Mouse (Mus musculus): ENCODE results near the gene Krt78. TPM values are rescaled to one million over a fixed set of nuclear protein-coding genes. Genes with fewer than 3 reads are reported as not detected.

Gene Krt78
- polyA plus RNA-seq, 1 experiment from 2014 or later, result 0.10 TPM

- H3K27ac ChIP-seq (ENCODE audit: low read length), result peak overlapping the region; percentile 88
- peak overlapping the region; percentile 49; the same call in 1 of the 2 replicates for H3K9ac ChIP-seq (ENCODE audit: low read length)
- no peak overlapping the region for H3K4me3 ChIP-seq (ENCODE audit: low read length)
- 51% methylated on average over 5 of the region's 5 CpGs for WGBS
- H3K4me1 ChIP-seq (replicated peaks; ENCODE audit: control insufficient read depth, insufficient read depth, low read length), result peaks cover 36% of the 10 kb centered on the region
- no peaks in the 10 kb centered on the region for H3K9me3 ChIP-seq (ENCODE audit: control insufficient read depth, low read length)
- no peaks in the 10 kb centered on the region; the same call in 1 of the 2 replicates for H3K27me3 ChIP-seq (ENCODE audit: control insufficient read depth, insufficient read depth, low read depth, low read length)
- no peak overlapping the region for H3K4me2 ChIP-seq (ENCODE audit: low read depth, low read length)
- H3K36me3 ChIP-seq (ENCODE audit: control insufficient read depth, insufficient read depth, low read length), result no peaks in the 10 kb centered on the region
- ATAC-seq (ENCODE audit: low read depth), result no peak
These were observed 21.9 kb upstream of the Krt78 start for GRCm38 (mm10) chr15:101976023-101976422.

GRCm38 (mm10) chr15:101974083-101974845, 20.2 kb upstream of the Krt78 start:
- Histone ChIP-seq H3K27me3 (ENCODE audit: control insufficient read depth, insufficient read depth, low read depth, low read length) (no peaks in the 10 kb centered on the region; the same call in 1 of the 2 replicates), H3K9ac (ENCODE audit: low read length) (0 out of 2 replicates have a peak overlapping the region, but pooled peaks have one; percentile 23), H3K4me1 (replicated peaks; ENCODE audit: control insufficient read depth, insufficient read depth, low read length) (peaks cover 38% of the 10 kb centered on the region), H3K9me3 (ENCODE audit: control insufficient read depth, low read length) (no peaks in the 10 kb centered on the region), H3K4me2 (ENCODE audit: low read depth, low read length) (no peak overlapping the region), H3K27ac (ENCODE audit: low read length) (peak overlapping the region; percentile 16), H3K36me3 (ENCODE audit: control insufficient read depth, insufficient read depth, low read length) (no peaks in the 10 kb centered on the region), H3K4me3 (ENCODE audit: low read length) (no peak overlapping the region)
- ATAC-seq (ENCODE audit: low read depth), result no peak
- WGBS, result 56% methylated on average over 15 of the region's 16 CpGs

GRCm38 (mm10) chr15:101973414-101974077, 19.5 kb upstream of the Krt78 start:
- H3K4me1 ChIP-seq (replicated peaks; ENCODE audit: control insufficient read depth, insufficient read depth, low read length), result peaks cover 38% of the 10 kb centered on the region
- 8% methylated on average over 15 of the region's 15 CpGs for WGBS
- no peaks in the 10 kb centered on the region; the same call in 1 of the 2 replicates for H3K27me3 ChIP-seq (ENCODE audit: control insufficient read depth, insufficient read depth, low read depth, low read length)
- H3K9ac ChIP-seq (ENCODE audit: low read length), result no peak overlapping the region
- no peak overlapping the region for H3K4me2 ChIP-seq (ENCODE audit: low read depth, low read length)
- H3K4me3 ChIP-seq (ENCODE audit: low read length), result no peak overlapping the region
- ATAC-seq (ENCODE audit: low read depth), result peak; percentile 35; the same call in 1 of the 2 replicates
- H3K27ac ChIP-seq (ENCODE audit: low read length), result peak overlapping the region; percentile 16; the same call in 1 of the 2 replicates
- no peaks in the 10 kb centered on the region for H3K9me3 ChIP-seq (ENCODE audit: control insufficient read depth, low read length)
- no peaks in the 10 kb centered on the region for H3K36me3 ChIP-seq (ENCODE audit: control insufficient read depth, insufficient read depth, low read length)

- no peak for ATAC-seq (ENCODE audit: low read depth)
- Histone ChIP-seq H3K4me3 (ENCODE audit: low read length) (no peak overlapping the region), H3K9me3 (ENCODE audit: control insufficient read depth, low read length) (no peaks in the 10 kb centered on the region), H3K4me1 (replicated peaks; ENCODE audit: control insufficient read depth, insufficient read depth, low read length) (peaks cover 14% of the 10 kb centered on the region), H3K36me3 (ENCODE audit: control insufficient read depth, insufficient read depth, low read length) (no peaks in the 10 kb centered on the region), H3K4me2 (ENCODE audit: low read depth, low read length) (no peak overlapping the region), H3K9ac (ENCODE audit: low read length) (0 out of 2 replicates have a peak overlapping the region, but pooled peaks have one; percentile 30), H3K27ac (ENCODE audit: low read length) (no peak overlapping the region), H3K27me3 (ENCODE audit: control insufficient read depth, insufficient read depth, low read depth, low read length) (no peaks in the 10 kb centered on the region; the same call in 1 of the 2 replicates)
- WGBS, result 4% methylated on average over 3 of the region's 6 CpGs
These were observed 16.4 kb upstream of the Krt78 start for GRCm38 (mm10) chr15:101970536-101970935.

- WGBS, result 58% methylated on average over 8 of the region's 8 CpGs
- Histone ChIP-seq H3K4me1 (replicated peaks; ENCODE audit: control insufficient read depth, insufficient read depth, low read length) (peaks cover 7% of the 10 kb centered on the region; the same call in 1 of the 2 replicates), H3K9me3 (ENCODE audit: control insufficient read depth, low read length) (no peaks in the 10 kb centered on the region), H3K4me2 (ENCODE audit: low read depth, low read length) (no peak overlapping the region), H3K4me3 (ENCODE audit: low read length) (no peak overlapping the region), H3K9ac (ENCODE audit: low read length) (no peak overlapping the region), H3K27ac (ENCODE audit: low read length) (peak overlapping the region; percentile 4; the same call in 1 of the 2 replicates), H3K27me3 (ENCODE audit: control insufficient read depth, insufficient read depth, low read depth, low read length) (no peaks in the 10 kb centered on the region), H3K36me3 (ENCODE audit: control insufficient read depth, insufficient read depth, low read length) (no peaks in the 10 kb centered on the region)
- ATAC-seq (ENCODE audit: low read depth), result peak; percentile 86
These were observed 12.7 kb upstream of the Krt78 start for GRCm38 (mm10) chr15:101966808-101967207.

- 88% methylated on average over 3 of the region's 3 CpGs for WGBS
- Histone ChIP-seq H3K4me1 (replicated peaks; ENCODE audit: control insufficient read depth, insufficient read depth, low read length) (no peaks in the 10 kb centered on the region), H3K4me2 (ENCODE audit: low read depth, low read length) (no peak overlapping the region), H3K27me3 (ENCODE audit: control insufficient read depth, insufficient read depth, low read depth, low read length) (no peaks in the 10 kb centered on the region), H3K27ac (ENCODE audit: low read length) (no peak overlapping the region), H3K4me3 (ENCODE audit: low read length) (no peak overlapping the region), H3K9ac (ENCODE audit: low read length) (no peak overlapping the region), H3K9me3 (ENCODE audit: control insufficient read depth, low read length) (no peaks in the 10 kb centered on the region), H3K36me3 (ENCODE audit: control insufficient read depth, insufficient read depth, low read length) (no peaks in the 10 kb centered on the region)
- no peak for ATAC-seq (ENCODE audit: low read depth)
These were observed 4.8 kb upstream of the Krt78 start for GRCm38 (mm10) chr15:101958891-101959290.

- ATAC-seq (ENCODE audit: low read depth), result peak; percentile 81
- WGBS, result 63% methylated on average over 7 of the region's 7 CpGs
- no peaks in the 10 kb centered on the region for H3K9me3 ChIP-seq (ENCODE audit: control insufficient read depth, low read length)
- no peaks in the 10 kb centered on the region for H3K27me3 ChIP-seq (ENCODE audit: control insufficient read depth, insufficient read depth, low read depth, low read length)
- no peak overlapping the region for H3K9ac ChIP-seq (ENCODE audit: low read length)
- H3K27ac ChIP-seq (ENCODE audit: low read length), result peak overlapping the region; percentile 79
- peaks cover 13% of the 10 kb centered on the region; the same call in 1 of the 2 replicates for H3K4me1 ChIP-seq (replicated peaks; ENCODE audit: control insufficient read depth, insufficient read depth, low read length)
- H3K4me2 ChIP-seq (ENCODE audit: low read depth, low read length), result no peak overlapping the region
- H3K4me3 ChIP-seq (ENCODE audit: low read length), result no peak overlapping the region
- H3K36me3 ChIP-seq (ENCODE audit: control insufficient read depth, insufficient read depth, low read length), result no peaks in the 10 kb centered on the region
These were observed 1.2 kb downstream of the Krt78 start for GRCm38 (mm10) chr15:101952733-101953474.

- Histone ChIP-seq H3K4me1 (replicated peaks; ENCODE audit: control insufficient read depth, insufficient read depth, low read length) (peaks cover 4% of the 10 kb centered on the region; the same call in 1 of the 2 replicates), H3K9ac (ENCODE audit: low read length) (no peak overlapping the region), H3K27me3 (ENCODE audit: control insufficient read depth, insufficient read depth, low read depth, low read length) (no peaks in the 10 kb centered on the region), H3K4me3 (ENCODE audit: low read length) (no peak overlapping the region), H3K27ac (ENCODE audit: low read length) (no peak overlapping the region), H3K4me2 (ENCODE audit: low read depth, low read length) (no peak overlapping the region), H3K9me3 (ENCODE audit: control insufficient read depth, low read length) (no peaks in the 10 kb centered on the region), H3K36me3 (ENCODE audit: control insufficient read depth, insufficient read depth, low read length) (no peaks in the 10 kb centered on the region)
- 44% methylated on average over 1 of the region's 1 CpGs for WGBS
- peak; percentile 72; the same call in 1 of the 2 replicates for ATAC-seq (ENCODE audit: low read depth)
These were observed 8.7 kb downstream of the Krt78 start for GRCm38 (mm10) chr15:101945430-101945829.

Measured in lung, embryonic 16.5 days (tissue).